Mouse (Mus musculus) embryonic facial prominence, embryonic 12.5 days (tissue): ENCODE data around the gene Cers5. TPM values are rescaled to one million over a fixed set of nuclear protein-coding genes. Genes with fewer than 3 reads are reported as not detected.

ENCODE experiments used
- ATAC-seq: fragments of 200-750 bp; cut with Nextera tagmentation; 2 replicates; pipeline ENCODE4 v1.8.0; 2017; ENCODE audit not compliant: insufficient number of reproducible peaks, insufficient read depth, low FRiP score, low TSS enrichment
- H3K27ac ChIP-seq: fragments of 300-500 bp; sonication (generic); 2 replicates; pipeline ENCODE4 v1.5.1; 2016; ENCODE audit warnings: mild to moderate bottlenecking
- H3K27me3 ChIP-seq: fragments of 300-500 bp; sonication (generic); 2 replicates; pipeline ENCODE4 v1.6.1; 2016; ENCODE audit warnings: mild to moderate bottlenecking, moderate library complexity
- H3K36me3 ChIP-seq: fragments of 300-500 bp; sonication (generic); 2 replicates; pipeline ENCODE4 v1.6.1; 2016; ENCODE audit warnings: mild to moderate bottlenecking
- H3K4me1 ChIP-seq: fragments of 300-500 bp; sonication (generic); 2 replicates; pipeline ENCODE4 v1.6.1; 2016
- H3K4me2 ChIP-seq: fragments of 300-500 bp; sonication (generic); replicated peaks from 2 replicates; pipeline ENCODE4 v1.6.1; 2016; ENCODE audit warnings: mild to moderate bottlenecking, moderate library complexity
- H3K4me3 ChIP-seq: fragments of 300-500 bp; sonication (generic); 2 replicates; pipeline ENCODE4 v1.5.1; 2016; ENCODE audit warnings: mild to moderate bottlenecking
- H3K9ac ChIP-seq: fragments of 300-500 bp; sonication (generic); 2 replicates; pipeline ENCODE4 v1.6.1; 2016; ENCODE audit warnings: mild to moderate bottlenecking, moderate library complexity
- H3K9me3 ChIP-seq: fragments of 300-500 bp; sonication (generic); 2 replicates; pipeline ENCODE4 v1.6.1; 2016; ENCODE audit warnings: mild to moderate bottlenecking, moderate library complexity
- WGBS: fragments of 180-500 bp; shearing (Covaris S2); methylation state at CpG from one replicate; pipeline ENCODE4 v1.1.7; 2016; 5-methylcytosine and 5-hydroxymethylcytosine counted together
- polyA plus RNA-seq: library from polyadenylated mRNA; unstranded; fragments of >200 nt; fragmentation: Nextera tagmentation; extraction: Ambion mirVana; gene quantifications from 2 replicates; pipeline ENCODE4 v1.2.1, GENCODE M21; 2016

The Cers5 gene
- polyA plus RNA-seq, 1 experiment from 2014 or later, result 70.1 TPM

- no peak for ATAC-seq
Measured at GRCm38 (mm10) chr15:99778677-99779335, 6.1 kb upstream of the Cers5 start.

GRCm38 (mm10) chr15:99778148-99778547, 5.5 kb upstream of the Cers5 start:
- H3K4me1 ChIP-seq, result no peaks in the 10 kb centered on the region
- WGBS, result 22% methylated on average over 7 of the region's 7 CpGs
- no peak overlapping the region for H3K4me2 ChIP-seq
- H3K27me3 ChIP-seq, result no peaks in the 10 kb centered on the region
- peaks cover 39% of the 10 kb centered on the region for H3K36me3 ChIP-seq
- no peak overlapping the region for H3K9ac ChIP-seq
- H3K27ac ChIP-seq, result no peak overlapping the region
- H3K9me3 ChIP-seq, result no peaks in the 10 kb centered on the region
- no peak overlapping the region for H3K4me3 ChIP-seq
- no peak for ATAC-seq

More at GRCm38 (mm10) chr15:99778677-99779335, 6.1 kb upstream of the Cers5 start:
- no peak overlapping the region for H3K4me2 ChIP-seq
- 93% methylated on average over 16 of the region's 16 CpGs for WGBS
- H3K4me3 ChIP-seq, result no peak overlapping the region
- H3K27ac ChIP-seq, result no peak overlapping the region
- H3K4me1 ChIP-seq, result no peaks in the 10 kb centered on the region
- H3K36me3 ChIP-seq, result peaks cover 46% of the 10 kb centered on the region
- H3K9ac ChIP-seq, result no peak overlapping the region
- H3K27me3 ChIP-seq, result no peaks in the 10 kb centered on the region
- no peaks in the 10 kb centered on the region for H3K9me3 ChIP-seq

GRCm38 (mm10) chr15:99772925-99773324, 240 bp upstream of the Cers5 start:
- Histone ChIP-seq H3K27me3 (no peaks in the 10 kb centered on the region), H3K9ac (no peak overlapping the region), H3K4me3 (peak overlapping the region; percentile 87; the same call in 1 of the 2 replicates), H3K27ac (peak overlapping the region; percentile 97), H3K9me3 (no peaks in the 10 kb centered on the region), H3K36me3 (no peaks in the 10 kb centered on the region), H3K4me2 (peak overlapping the region; percentile 83), H3K4me1 (peaks cover 9% of the 10 kb centered on the region; the same call in 1 of the 2 replicates)
- 33% methylated on average over 3 of the region's 3 CpGs for WGBS
- ATAC-seq, result no peak

- no peaks in the 10 kb centered on the region for H3K36me3 ChIP-seq
- peak overlapping the region; percentile 89 for H3K9ac ChIP-seq
- WGBS, result 0% methylated on average over 38 of the region's 41 CpGs
Measured at GRCm38 (mm10) chr15:99772277-99772880, 306 bp downstream of the Cers5 start.

GRCm38 (mm10) chr15:99771601-99772276, 946 bp downstream of the Cers5 start:
- Histone ChIP-seq H3K9ac (peak overlapping the region; percentile 89), H3K36me3 (no peaks in the 10 kb centered on the region), H3K27ac (peak overlapping the region; percentile 97), H3K4me3 (peak overlapping the region; percentile 87), H3K27me3 (no peaks in the 10 kb centered on the region), H3K4me1 (peaks cover 9% of the 10 kb centered on the region; the same call in 1 of the 2 replicates), H3K9me3 (no peaks in the 10 kb centered on the region), H3K4me2 (peak overlapping the region; percentile 83)
- WGBS, result under 1% methylated on average over 59 of the region's 59 CpGs
- peak; percentile 75 for ATAC-seq

More at GRCm38 (mm10) chr15:99772277-99772880, 306 bp downstream of the Cers5 start:
- no peaks in the 10 kb centered on the region for H3K27me3 ChIP-seq
- H3K27ac ChIP-seq, result peak overlapping the region; percentile 97
- peak; percentile 88 for ATAC-seq
- peak overlapping the region; percentile 87 for H3K4me3 ChIP-seq
- no peaks in the 10 kb centered on the region for H3K9me3 ChIP-seq
- H3K4me1 ChIP-seq, result peaks cover 9% of the 10 kb centered on the region; the same call in 1 of the 2 replicates
- H3K4me2 ChIP-seq, result peak overlapping the region; percentile 83

GRCm38 (mm10) chr15:99771004-99771500, 1.6 kb downstream of the Cers5 start:
- Histone ChIP-seq H3K9me3 (no peaks in the 10 kb centered on the region), H3K4me3 (peak overlapping the region; percentile 87), H3K4me2 (peak overlapping the region; percentile 83), H3K36me3 (no peaks in the 10 kb centered on the region), H3K4me1 (peaks cover 9% of the 10 kb centered on the region; the same call in 1 of the 2 replicates), H3K27ac (peak overlapping the region; percentile 97), H3K27me3 (no peaks in the 10 kb centered on the region), H3K9ac (peak overlapping the region; percentile 89)
- ATAC-seq, result no peak
- 25% methylated on average over 5 of the region's 5 CpGs for WGBS

GRCm38 (mm10) chr15:99768761-99769160, 3.9 kb downstream of the Cers5 start:
- H3K4me2 ChIP-seq, result no peak overlapping the region
- H3K9ac ChIP-seq, result no peak overlapping the region
- H3K4me3 ChIP-seq, result no peak overlapping the region
- WGBS, result 90% methylated on average over 1 of the region's 1 CpGs
- H3K4me1 ChIP-seq, result peaks cover 9% of the 10 kb centered on the region; the same call in 1 of the 2 replicates
- no peak overlapping the region for H3K27ac ChIP-seq
- no peak for ATAC-seq
- no peaks in the 10 kb centered on the region for H3K27me3 ChIP-seq
- peaks cover 6% of the 10 kb centered on the region; the same call in 1 of the 2 replicates for H3K36me3 ChIP-seq
- H3K9me3 ChIP-seq, result no peaks in the 10 kb centered on the region

GRCm38 (mm10) chr15:99767467-99767866, 5.2 kb downstream of the Cers5 start:
- Histone ChIP-seq H3K4me2 (no peak overlapping the region), H3K27me3 (no peaks in the 10 kb centered on the region), H3K9me3 (no peaks in the 10 kb centered on the region), H3K4me1 (peaks cover 6% of the 10 kb centered on the region; the same call in 1 of the 2 replicates), H3K4me3 (no peak overlapping the region), H3K36me3 (peaks cover 6% of the 10 kb centered on the region; the same call in 1 of the 2 replicates), H3K27ac (no peak overlapping the region), H3K9ac (no peak overlapping the region)
- no peak for ATAC-seq
- WGBS, result 89% methylated on average over 4 of the region's 4 CpGs

- WGBS, result 87% methylated on average over 3 of the region's 3 CpGs
- Histone ChIP-seq H3K4me2 (no peak overlapping the region), H3K4me3 (no peak overlapping the region), H3K9me3 (no peaks in the 10 kb centered on the region), H3K9ac (no peak overlapping the region), H3K4me1 (no peaks in the 10 kb centered on the region), H3K27ac (no peak overlapping the region), H3K36me3 (peaks cover 8% of the 10 kb centered on the region; the same call in 1 of the 2 replicates), H3K27me3 (no peaks in the 10 kb centered on the region)
- ATAC-seq, result no peak
Measured at GRCm38 (mm10) chr15:99754204-99754603, 18.5 kb downstream of the Cers5 start.

GRCm38 (mm10) chr15:99740229-99740628, 32.5 kb downstream of the Cers5 start:
- Histone ChIP-seq H3K4me2 (no peak overlapping the region), H3K4me3 (no peak overlapping the region), H3K9ac (no peak overlapping the region), H3K9me3 (no peaks in the 10 kb centered on the region), H3K27me3 (no peaks in the 10 kb centered on the region), H3K36me3 (peaks cover 85% of the 10 kb centered on the region), H3K27ac (no peak overlapping the region), H3K4me1 (no peaks in the 10 kb centered on the region)
- WGBS, result 92% methylated on average over 4 of the region's 4 CpGs
- ATAC-seq, result no peak

- WGBS, result 91% methylated on average over 11 of the region's 11 CpGs
- Histone ChIP-seq H3K4me3 (no peak overlapping the region), H3K9ac (no peak overlapping the region), H3K27ac (no peak overlapping the region), H3K4me2 (no peak overlapping the region), H3K4me1 (no peaks in the 10 kb centered on the region), H3K27me3 (no peaks in the 10 kb centered on the region), H3K36me3 (peaks cover 81% of the 10 kb centered on the region), H3K9me3 (no peaks in the 10 kb centered on the region)
- no peak for ATAC-seq
Measured at GRCm38 (mm10) chr15:99736675-99737074, 36.0 kb downstream of the Cers5 start.
